Mouse (Mus musculus) liver, postnatal 0 days (tissue): ENCODE results near the gene Itgb7. TPM values are rescaled to one million over a fixed set of nuclear protein-coding genes. Genes with fewer than 3 reads are reported as not detected.

Source experiments
- ATAC-seq: fragments of 200-750 bp; cut with Nextera tagmentation; 2 replicates; pipeline ENCODE4 v1.8.0; 2017; ENCODE audit warnings: mild to moderate bottlenecking, moderate library complexity
- DNase-seq: peaks from one replicate; pipeline ENCODE4 v3.0.0-alpha.2; 2016
- H3K27ac ChIP-seq: fragments of 300-500 bp; sonication (generic); 2 replicates; pipeline ENCODE4 v1.5.1; 2014; ENCODE audit warnings: antibody characterized with exemption, moderate library complexity, mild to moderate bottlenecking, low read depth
- H3K27me3 ChIP-seq: fragments of 300-500 bp; sonication (generic); 2 replicates; pipeline ENCODE4 v1.6.1; 2014; ENCODE audit warnings: low read length, control low read depth, mixed read lengths; ENCODE audit not compliant: insufficient read depth
- H3K36me3 ChIP-seq: fragments of 300-500 bp; sonication (generic); replicated peaks from 2 replicates; pipeline ENCODE4 v1.6.1; 2014; ENCODE audit warnings: mild to moderate bottlenecking, control low read depth, low read length, moderate library complexity, mixed read lengths; ENCODE audit not compliant: insufficient read depth
- H3K4me1 ChIP-seq: fragments of 300-500 bp; sonication (generic); 2 replicates; pipeline ENCODE4 v1.6.1; 2014; ENCODE audit warnings: antibody characterized with exemption, mild to moderate bottlenecking, control low read depth; ENCODE audit not compliant: insufficient read depth
- H3K4me2 ChIP-seq: fragments of 300-500 bp; sonication (generic); 2 replicates; pipeline ENCODE4 v1.6.1; 2014; ENCODE audit warnings: low read depth, mild to moderate bottlenecking, low read length, moderate library complexity, mixed read lengths
- H3K4me3 ChIP-seq: fragments of 300-500 bp; sonication (generic); 2 replicates; pipeline ENCODE4 v1.5.1; 2014; ENCODE audit warnings: low read depth, low read length
- H3K9ac ChIP-seq: fragments of 300-500 bp; sonication (generic); replicated peaks from 2 replicates; pipeline ENCODE4 v1.6.1; 2014; ENCODE audit warnings: mild to moderate bottlenecking, moderate library complexity
- H3K9me3 ChIP-seq: fragments of 300-500 bp; sonication (generic); 2 replicates; pipeline ENCODE4 v1.6.1; 2016; ENCODE audit warnings: mild to moderate bottlenecking, control low read depth, low read length, mixed read lengths
- CTCF ChIP-seq: sonication (generic); IDR thresholded peaks from 2 replicates; pipeline ENCODE4 v1.5.1; 2016; ENCODE audit warnings: antibody characterized with exemption, low read depth
- EP300 ChIP-seq: IDR thresholded peaks from 2 replicates; pipeline ENCODE4 v1.6.1; 2016; ENCODE audit warnings: antibody characterized with exemption, low read depth, mild to moderate bottlenecking
- WGBS: fragments of 180-500 bp; shearing (Covaris S2); extraction: QIAGEN DNeasy Blood & Tissue Kit; methylation state at CpG from one replicate; pipeline ENCODE4 v1.1.7; 2014; ENCODE audit not compliant: insufficient replicate concordance; 5-methylcytosine and 5-hydroxymethylcytosine counted together
- polyA plus RNA-seq: library from polyadenylated mRNA; unstranded; fragments of >200 nt; fragmentation: Nextera tagmentation; extraction: Ambion mirVana; gene quantifications from 2 replicates; pipeline ENCODE4 v1.2.1, GENCODE M21; 2015

The Itgb7 gene
- 5.8 and 8.6 TPM in 2 replicates for polyA plus RNA-seq

DNA sequence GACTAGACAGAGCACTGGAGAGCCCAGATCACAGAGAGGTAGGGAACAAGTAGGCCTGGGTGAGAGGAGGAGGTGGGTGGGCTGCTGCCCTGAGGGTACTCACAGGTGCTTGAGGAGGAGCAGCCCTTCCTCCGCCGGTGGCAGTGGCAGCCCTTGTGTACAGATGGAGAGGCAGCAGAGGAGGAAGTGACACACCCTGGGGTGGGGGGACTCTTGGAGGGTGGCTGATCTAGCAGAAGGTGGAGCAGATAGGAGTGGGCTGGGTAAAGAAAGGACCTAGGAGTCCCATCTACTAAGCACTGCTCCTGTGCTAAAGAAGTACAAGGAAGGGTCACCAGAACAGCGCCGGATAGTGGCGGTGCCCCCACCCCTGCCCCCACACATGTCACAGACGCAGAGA is at the start of gene Itgb7:
TSS of gene Itgb7 (minus strand) at position 197 of the 400 bp plus-strand sequence.
- 32% methylated on average over 6 of the region's 6 CpGs for WGBS
- TF ChIP-seq EP300 = no peak
- TF ChIP-seq CTCF = no peak
- peaks cover 46% of the 10 kb centered on the region for H3K4me1 ChIP-seq
- ATAC-seq (peak; percentile 83), DNase-seq (peak; percentile 57)
- H3K27me3 ChIP-seq = no peaks in the 10 kb centered on the region
- peak within 1 kb of the TSS; percentile 57 for H3K4me2 ChIP-seq
- no peaks in the 10 kb centered on the region for H3K9me3 ChIP-seq
- peak within 1 kb of the TSS; percentile 26 for H3K9ac ChIP-seq
- H3K27ac ChIP-seq = 0 out of 2 replicates have a peak within 1 kb of the TSS, but pooled peaks have one; percentile 22
- H3K36me3 ChIP-seq = no peaks in the 10 kb centered on the region
- peak within 1 kb of the TSS; percentile 30 for H3K4me3 ChIP-seq

DNA sequence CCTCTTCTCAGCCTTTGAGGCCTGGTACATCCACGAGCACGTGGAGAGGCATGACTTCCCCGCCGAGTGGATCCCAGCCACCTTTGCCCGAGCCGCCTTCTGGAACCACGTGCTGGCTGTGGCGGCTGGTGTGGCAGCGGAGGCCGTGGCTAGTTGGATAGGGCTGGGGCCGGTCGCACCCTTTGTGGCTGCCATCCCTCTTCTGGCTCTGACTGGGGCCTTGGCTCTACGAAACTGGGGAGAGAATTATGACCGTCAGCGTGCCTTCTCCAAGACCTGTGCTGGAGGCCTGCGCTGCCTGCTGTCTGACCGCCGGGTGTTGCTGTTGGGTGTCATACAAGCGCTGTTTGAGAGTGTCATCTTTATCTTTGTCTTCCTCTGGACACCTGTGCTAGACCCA is 48.9 kb upstream of the Itgb7 start:
- peaks cover 7% of the 10 kb centered on the region; the same call in 1 of the 2 replicates for H3K36me3 ChIP-seq
- H3K4me1 ChIP-seq = peaks cover 27% of the 10 kb centered on the region
- no peak for DNase-seq
- H3K9ac ChIP-seq = no peak overlapping the region
- 87% methylated on average over 19 of the region's 19 CpGs for WGBS
- no peak overlapping the region for H3K27ac ChIP-seq
- no peak overlapping the region for H3K4me3 ChIP-seq
- TF ChIP-seq EP300 (no peak), CTCF (no peak)
- ATAC-seq = no peak
- no peaks in the 10 kb centered on the region for H3K27me3 ChIP-seq
- no peaks in the 10 kb centered on the region for H3K9me3 ChIP-seq
- peak overlapping the region; percentile 85 for H3K4me2 ChIP-seq

DNA sequence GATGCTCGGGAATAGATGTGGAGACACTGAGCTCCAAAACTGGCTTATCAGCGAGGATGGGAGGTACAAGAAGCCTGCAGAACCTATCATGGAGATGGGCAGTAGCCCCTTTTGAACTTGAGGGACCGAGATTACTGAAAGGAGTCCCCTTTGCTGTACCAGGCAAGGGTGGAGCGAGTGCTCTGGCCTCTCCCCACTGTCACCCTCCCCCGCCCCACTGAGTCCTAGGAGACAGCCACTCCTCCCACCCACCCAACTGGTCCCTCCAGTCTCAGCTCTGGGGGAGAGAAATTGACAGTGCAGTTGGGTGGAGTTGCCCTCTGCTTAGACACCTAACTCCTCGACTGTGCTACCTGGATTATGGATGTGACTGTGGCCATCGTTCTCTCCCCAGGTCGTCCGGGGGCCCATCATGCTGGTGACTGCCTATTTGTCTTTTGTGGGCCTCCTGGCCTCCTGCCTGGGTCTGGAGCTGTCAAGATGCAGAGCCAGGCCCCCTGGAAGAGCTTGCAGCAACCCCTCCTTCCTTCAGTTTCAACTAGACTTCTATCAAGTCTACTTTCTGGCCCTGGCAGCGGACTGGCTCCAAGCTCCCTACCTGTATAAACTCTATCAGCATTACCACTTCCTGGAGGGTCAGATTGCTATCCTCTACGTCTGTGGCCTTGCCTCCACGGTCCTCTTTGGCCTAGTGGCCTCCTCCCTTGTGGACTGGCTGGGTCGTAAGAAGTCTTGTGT is 48.2 kb upstream of the Itgb7 start:
- peaks cover 27% of the 10 kb centered on the region for H3K4me1 ChIP-seq

DNA sequence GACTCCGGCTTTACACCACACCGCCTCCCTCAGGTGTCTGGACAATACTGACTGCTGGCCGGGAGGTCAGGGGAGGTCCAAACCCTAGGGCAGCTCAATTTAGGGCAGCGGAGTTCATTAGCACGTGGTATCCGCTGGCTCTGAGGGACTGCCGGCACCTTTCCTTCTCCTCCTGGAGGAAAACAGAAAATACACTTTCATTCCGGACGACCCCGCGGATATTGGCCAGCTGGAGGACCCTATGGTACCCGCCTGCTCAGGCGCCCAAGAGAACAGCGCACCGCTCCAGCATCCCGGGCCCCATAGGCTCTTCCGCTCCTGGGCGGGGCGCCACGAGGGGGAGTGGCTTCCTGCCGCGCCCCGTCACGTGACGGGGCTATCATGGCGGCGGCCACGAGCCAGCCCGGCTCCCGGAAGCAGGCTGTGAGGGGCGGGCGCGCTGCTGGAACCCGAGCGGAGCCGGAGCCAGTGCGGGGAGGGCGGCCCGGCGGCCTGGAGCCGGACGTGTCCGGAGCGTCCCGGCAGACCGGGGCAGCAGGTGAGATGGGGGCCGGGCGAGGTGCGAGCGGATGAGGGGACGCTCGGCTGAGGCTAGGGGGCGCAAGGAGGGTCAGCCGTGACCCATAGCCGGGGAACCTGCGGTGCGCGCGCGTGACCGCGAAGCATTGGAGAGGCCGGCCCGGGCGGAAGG is 47.5 kb upstream of the Itgb7 start, which contains the start of gene Mfsd5:
TSS of gene Mfsd5 (plus strand) at position 363 of the 691 bp plus-strand sequence.
- H3K27me3 ChIP-seq = no peaks in the 10 kb centered on the region
- H3K9ac ChIP-seq = peak within 1 kb of the TSS; percentile 81
- no peaks in the 10 kb centered on the region for H3K9me3 ChIP-seq
- H3K27ac ChIP-seq = peak within 1 kb of the TSS; percentile 70
- 1% methylated on average over 56 of the region's 65 CpGs for WGBS
- H3K4me2 ChIP-seq = peak within 1 kb of the TSS; percentile 85
- peaks cover 7% of the 10 kb centered on the region; the same call in 1 of the 2 replicates for H3K36me3 ChIP-seq
- ATAC-seq = peak; percentile 95
- peaks cover 27% of the 10 kb centered on the region for H3K4me1 ChIP-seq
- peak; percentile 96 for DNase-seq
- peak within 1 kb of the TSS; percentile 69 for H3K4me3 ChIP-seq
- TF ChIP-seq EP300 (no peak), CTCF (peak; percentile 53)

More for the DNA sequence above, 48.2 kb upstream of the Itgb7 start:
- Histone ChIP-seq H3K4me3 (peak overlapping the region; percentile 69), H3K9ac (peak overlapping the region; percentile 81), H3K36me3 (peaks cover 7% of the 10 kb centered on the region; the same call in 1 of the 2 replicates), H3K27me3 (no peaks in the 10 kb centered on the region), H3K9me3 (no peaks in the 10 kb centered on the region), H3K27ac (peak overlapping the region; percentile 70), H3K4me2 (peak overlapping the region; percentile 85)
- no peak for TF ChIP-seq CTCF
- no peak for TF ChIP-seq EP300
- peak; percentile 8 for ATAC-seq
- no peak for DNase-seq
- WGBS = 20% methylated on average over 13 of the region's 13 CpGs

DNA sequence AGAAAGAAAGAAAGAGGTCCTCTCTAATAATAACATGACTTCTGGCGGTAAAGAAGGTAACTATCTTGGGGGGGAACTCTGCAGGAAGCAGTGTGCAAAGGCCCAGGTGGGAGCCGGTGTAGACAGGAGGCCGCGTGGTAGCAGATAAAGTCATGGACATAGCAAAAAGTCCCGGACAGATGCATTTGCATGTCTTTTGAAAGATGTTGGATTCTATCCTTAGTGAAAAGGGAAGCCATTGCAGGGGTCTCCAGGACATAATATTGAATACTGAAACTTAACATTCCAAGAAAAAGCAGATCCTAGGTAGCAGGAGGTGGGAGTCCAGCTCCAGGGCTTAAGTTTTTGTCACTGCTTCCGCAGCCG is 47.0 kb upstream of the Itgb7 start:
- DNase-seq = no peak
- Histone ChIP-seq H3K9ac (peak overlapping the region; percentile 81), H3K27me3 (0 out of 2 replicates have a peak, but pooled peaks cover 1% of the 10 kb centered on the region), H3K4me3 (peak overlapping the region; percentile 69), H3K4me2 (peak overlapping the region; percentile 85), H3K36me3 (peaks cover 7% of the 10 kb centered on the region; the same call in 1 of the 2 replicates), H3K27ac (peak overlapping the region; percentile 70), H3K9me3 (no peaks in the 10 kb centered on the region), H3K4me1 (peaks cover 27% of the 10 kb centered on the region)
- TF ChIP-seq EP300 = no peak
- TF ChIP-seq CTCF = no peak
- ATAC-seq = no peak
- 29% methylated on average over 7 of the region's 7 CpGs for WGBS
